Mouse (Mus musculus) ES-Bruce4 (cell line): ENCODE measurements around the gene Ttll5.

Experiments
- CTCF ChIP-seq: IDR thresholded peaks from one replicate; pipeline ENCODE4 v1.8.1; 2011; ENCODE audit warnings: low read depth, low read length
- EP300 ChIP-seq: IDR thresholded peaks from 2 replicates; pipeline ENCODE4 v1.6.1; 2011; ENCODE audit warnings: low read depth, low read length; ENCODE audit not compliant: insufficient read depth
- POLR2A ChIP-seq: IDR thresholded peaks from one replicate; pipeline ENCODE4 v1.8.1; 2011; ENCODE audit warnings: low read length; ENCODE audit not compliant: insufficient read depth

DNA sequence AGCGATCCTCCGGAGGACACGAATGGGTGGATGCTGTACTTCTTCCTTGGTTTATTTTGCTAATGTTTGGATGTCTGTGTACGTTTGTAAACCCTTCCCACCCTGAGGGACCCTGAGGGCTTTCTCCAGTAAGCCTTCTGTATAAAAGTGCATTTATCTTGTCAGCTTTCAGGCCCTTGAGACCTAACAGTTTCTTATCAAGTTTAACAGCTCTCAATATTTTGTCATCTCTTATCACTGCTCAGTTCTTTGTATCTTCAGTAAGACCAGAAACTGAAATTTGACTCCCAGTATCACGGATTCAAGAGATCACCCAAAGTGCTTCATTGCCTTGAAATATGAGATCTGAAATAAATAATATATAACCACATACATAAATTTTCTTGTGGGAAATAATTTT lies 206.5 kb downstream of the Ttll5 start:
- TF ChIP-seq CTCF = no peak
- TF ChIP-seq POLR2A = no peak
- TF ChIP-seq EP300 = no peak
